Mouse (Mus musculus): Measurements from ENCODE around the gene Atrnl1. TPM values are rescaled to one million over a fixed set of nuclear protein-coding genes. Genes with fewer than 3 reads are reported as not detected.

Gene Atrnl1
- polyA plus RNA-seq, 1 experiment from 2014 or later = 0.60 TPM

DNA sequence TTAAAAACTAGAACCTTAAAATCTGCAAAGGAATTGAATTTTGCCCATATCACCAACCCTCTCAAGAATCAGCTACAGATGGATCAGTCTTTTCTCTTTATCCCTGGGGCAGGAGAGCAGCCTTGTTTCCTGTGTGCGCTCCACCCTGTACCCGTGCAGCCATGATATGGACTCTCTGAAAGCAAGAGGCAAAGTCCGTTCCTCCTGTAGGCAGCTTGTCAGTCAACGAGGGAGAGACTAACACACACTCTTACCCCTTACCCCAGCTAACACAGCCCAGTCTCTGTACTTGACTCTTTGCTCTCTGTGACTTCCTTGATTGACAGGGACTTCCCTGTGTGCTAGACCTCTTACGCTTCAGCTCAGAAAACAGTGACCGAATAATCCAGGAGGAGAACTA lies 333.8 kb downstream of the Atrnl1 start:
- no peak overlapping the region for H3K27ac ChIP-seq (ENCODE audit: low read length)
- ATAC-seq (ENCODE audit: low read depth) = peak; percentile 82
- H3K9ac ChIP-seq (ENCODE audit: low read depth, low read length) = no peak overlapping the region
- H3K9me3 ChIP-seq (replicated peaks; ENCODE audit: control insufficient read depth, low read length) = no peaks in the 10 kb centered on the region
- H3K27me3 ChIP-seq (ENCODE audit: control insufficient read depth, insufficient read depth, low read depth, low read length) = no peaks in the 10 kb centered on the region
- H3K4me2 ChIP-seq (ENCODE audit: low read depth, low read length) = no peak overlapping the region
- WGBS (ENCODE audit: insufficient replicate concordance) = 40% methylated on average over 6 of the region's 6 CpGs
- H3K4me3 ChIP-seq (ENCODE audit: low read depth, low read length) = no peak overlapping the region
- no peaks in the 10 kb centered on the region for H3K36me3 ChIP-seq (ENCODE audit: control insufficient read depth, insufficient read depth)
- H3K4me1 ChIP-seq (ENCODE audit: control insufficient read depth, low read depth, low read length) = peaks cover 4% of the 10 kb centered on the region; the same call in 1 of the 2 replicates

- Histone ChIP-seq H3K4me1 (ENCODE audit: control insufficient read depth, low read depth, low read length) (peaks cover 4% of the 10 kb centered on the region; the same call in 1 of the 2 replicates), H3K9ac (ENCODE audit: low read depth, low read length) (no peak overlapping the region), H3K9me3 (replicated peaks; ENCODE audit: control insufficient read depth, low read length) (no peaks in the 10 kb centered on the region), H3K36me3 (ENCODE audit: control insufficient read depth, insufficient read depth) (no peaks in the 10 kb centered on the region), H3K4me2 (ENCODE audit: low read depth, low read length) (no peak overlapping the region), H3K27ac (ENCODE audit: low read length) (no peak overlapping the region), H3K27me3 (ENCODE audit: control insufficient read depth, insufficient read depth, low read depth, low read length) (no peaks in the 10 kb centered on the region), H3K4me3 (ENCODE audit: low read depth, low read length) (no peak overlapping the region)
- 36% methylated on average over 4 of the region's 4 CpGs for WGBS (ENCODE audit: insufficient replicate concordance)
- ATAC-seq (ENCODE audit: low read depth) = peak; percentile 50
These were observed 334.9 kb downstream of the Atrnl1 start for GRCm38 (mm10) chr19:57945626-57946250.

DNA sequence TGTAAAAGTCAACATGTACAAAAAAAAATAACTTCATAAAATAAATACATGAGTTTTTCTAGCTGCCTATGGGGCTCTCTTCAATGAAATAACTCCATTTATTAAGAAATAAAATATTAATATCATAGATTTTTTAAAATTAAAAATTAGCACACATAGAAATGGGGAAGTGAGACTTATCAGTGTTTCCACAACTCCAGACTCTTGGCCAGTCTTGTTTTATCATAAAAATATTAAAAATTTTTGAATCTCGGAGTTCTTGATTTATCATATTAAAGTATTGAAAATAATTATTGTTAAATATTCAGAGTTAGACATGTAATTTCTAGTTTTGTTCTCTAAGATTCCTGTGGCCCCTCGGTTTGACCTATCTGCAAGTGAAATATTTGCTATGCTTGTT lies 337.7 kb downstream of the Atrnl1 start:
- H3K27ac ChIP-seq (ENCODE audit: low read length) = no peak overlapping the region
- H3K36me3 ChIP-seq (ENCODE audit: control insufficient read depth, insufficient read depth) = no peaks in the 10 kb centered on the region
- H3K9ac ChIP-seq (ENCODE audit: low read depth, low read length) = no peak overlapping the region
- H3K4me3 ChIP-seq (ENCODE audit: low read depth, low read length) = no peak overlapping the region
- H3K4me2 ChIP-seq (ENCODE audit: low read depth, low read length) = no peak overlapping the region
- no peaks in the 10 kb centered on the region for H3K27me3 ChIP-seq (ENCODE audit: control insufficient read depth, insufficient read depth, low read depth, low read length)
- peaks cover 4% of the 10 kb centered on the region; the same call in 1 of the 2 replicates for H3K4me1 ChIP-seq (ENCODE audit: control insufficient read depth, low read depth, low read length)
- H3K9me3 ChIP-seq (replicated peaks; ENCODE audit: control insufficient read depth, low read length) = no peaks in the 10 kb centered on the region
- WGBS (ENCODE audit: insufficient replicate concordance) = 66% methylated on average over 2 of the region's 2 CpGs
- no peak for ATAC-seq (ENCODE audit: low read depth)

GRCm38 (mm10) chr19:57949260-57949917 lies 338.6 kb downstream of the Atrnl1 start:
- Histone ChIP-seq H3K4me2 (ENCODE audit: low read depth, low read length) (no peak overlapping the region), H3K36me3 (ENCODE audit: control insufficient read depth, insufficient read depth) (no peaks in the 10 kb centered on the region), H3K27me3 (ENCODE audit: control insufficient read depth, insufficient read depth, low read depth, low read length) (no peaks in the 10 kb centered on the region), H3K9me3 (replicated peaks; ENCODE audit: control insufficient read depth, low read length) (no peaks in the 10 kb centered on the region), H3K9ac (ENCODE audit: low read depth, low read length) (no peak overlapping the region), H3K27ac (ENCODE audit: low read length) (no peak overlapping the region), H3K4me3 (ENCODE audit: low read depth, low read length) (no peak overlapping the region), H3K4me1 (ENCODE audit: control insufficient read depth, low read depth, low read length) (peaks cover 4% of the 10 kb centered on the region; the same call in 1 of the 2 replicates)
- ATAC-seq (ENCODE audit: low read depth) = no peak
- WGBS (ENCODE audit: insufficient replicate concordance) = 73% methylated on average over 13 of the region's 13 CpGs

- WGBS (ENCODE audit: insufficient replicate concordance) = 78% methylated on average over 3 of the region's 3 CpGs
- ATAC-seq (ENCODE audit: low read depth) = no peak
- H3K4me2 ChIP-seq (ENCODE audit: low read depth, low read length) = no peak overlapping the region
These were observed 343.3 kb downstream of the Atrnl1 start for GRCm38 (mm10) chr19:57954131-57954530.

GRCm38 (mm10) chr19:57956459-57956858 lies 345.6 kb downstream of the Atrnl1 start:
- Histone ChIP-seq H3K4me2 (ENCODE audit: low read depth, low read length) (no peak overlapping the region), H3K4me3 (ENCODE audit: low read depth, low read length) (no peak overlapping the region), H3K27ac (ENCODE audit: low read length) (no peak overlapping the region), H3K27me3 (ENCODE audit: control insufficient read depth, insufficient read depth, low read depth, low read length) (no peaks in the 10 kb centered on the region), H3K4me1 (ENCODE audit: control insufficient read depth, low read depth, low read length) (no peaks in the 10 kb centered on the region; the same call in 1 of the 2 replicates), H3K9ac (ENCODE audit: low read depth, low read length) (no peak overlapping the region), H3K36me3 (ENCODE audit: control insufficient read depth, insufficient read depth) (no peaks in the 10 kb centered on the region), H3K9me3 (replicated peaks; ENCODE audit: control insufficient read depth, low read length) (no peaks in the 10 kb centered on the region)
- no peak for ATAC-seq (ENCODE audit: low read depth)
- WGBS (ENCODE audit: insufficient replicate concordance) = 57% methylated on average over 3 of the region's 3 CpGs

More at GRCm38 (mm10) chr19:57954131-57954530, 343.3 kb downstream of the Atrnl1 start:
- Histone ChIP-seq H3K27me3 (ENCODE audit: control insufficient read depth, insufficient read depth, low read depth, low read length) (no peaks in the 10 kb centered on the region), H3K27ac (ENCODE audit: low read length) (no peak overlapping the region), H3K36me3 (ENCODE audit: control insufficient read depth, insufficient read depth) (no peaks in the 10 kb centered on the region), H3K9ac (ENCODE audit: low read depth, low read length) (no peak overlapping the region), H3K4me3 (ENCODE audit: low read depth, low read length) (no peak overlapping the region), H3K4me1 (ENCODE audit: control insufficient read depth, low read depth, low read length) (no peaks in the 10 kb centered on the region; the same call in 1 of the 2 replicates), H3K9me3 (replicated peaks; ENCODE audit: control insufficient read depth, low read length) (no peaks in the 10 kb centered on the region)

GRCm38 (mm10) chr19:57957363-57957762 lies 346.5 kb downstream of the Atrnl1 start:
- Histone ChIP-seq H3K27ac (ENCODE audit: low read length) (no peak overlapping the region), H3K9me3 (replicated peaks; ENCODE audit: control insufficient read depth, low read length) (no peaks in the 10 kb centered on the region), H3K4me1 (ENCODE audit: control insufficient read depth, low read depth, low read length) (no peaks in the 10 kb centered on the region; the same call in 1 of the 2 replicates), H3K36me3 (ENCODE audit: control insufficient read depth, insufficient read depth) (no peaks in the 10 kb centered on the region), H3K27me3 (ENCODE audit: control insufficient read depth, insufficient read depth, low read depth, low read length) (no peaks in the 10 kb centered on the region), H3K9ac (ENCODE audit: low read depth, low read length) (no peak overlapping the region), H3K4me3 (ENCODE audit: low read depth, low read length) (no peak overlapping the region), H3K4me2 (ENCODE audit: low read depth, low read length) (no peak overlapping the region)
- WGBS (ENCODE audit: insufficient replicate concordance) = 48% methylated on average over 3 of the region's 3 CpGs
- peak; percentile 37 for ATAC-seq (ENCODE audit: low read depth)

- no peak overlapping the region for H3K27ac ChIP-seq (ENCODE audit: low read length)
- H3K4me3 ChIP-seq (ENCODE audit: low read depth, low read length) = no peak overlapping the region
- no peaks in the 10 kb centered on the region; the same call in 1 of the 2 replicates for H3K4me1 ChIP-seq (ENCODE audit: control insufficient read depth, low read depth, low read length)
- no peak overlapping the region for H3K4me2 ChIP-seq (ENCODE audit: low read depth, low read length)
- H3K27me3 ChIP-seq (ENCODE audit: control insufficient read depth, insufficient read depth, low read depth, low read length) = no peaks in the 10 kb centered on the region
- no peaks in the 10 kb centered on the region for H3K36me3 ChIP-seq (ENCODE audit: control insufficient read depth, insufficient read depth)
- H3K9me3 ChIP-seq (replicated peaks; ENCODE audit: control insufficient read depth, low read length) = no peaks in the 10 kb centered on the region
- no peak overlapping the region for H3K9ac ChIP-seq (ENCODE audit: low read depth, low read length)
- no peak for ATAC-seq (ENCODE audit: low read depth)
These were observed 347.3 kb downstream of the Atrnl1 start for GRCm38 (mm10) chr19:57958154-57958553.

GRCm38 (mm10) chr19:57958726-57959125 lies 347.9 kb downstream of the Atrnl1 start:
- Histone ChIP-seq H3K9me3 (replicated peaks; ENCODE audit: control insufficient read depth, low read length) (no peaks in the 10 kb centered on the region), H3K9ac (ENCODE audit: low read depth, low read length) (no peak overlapping the region), H3K27ac (ENCODE audit: low read length) (no peak overlapping the region), H3K4me2 (ENCODE audit: low read depth, low read length) (no peak overlapping the region), H3K4me3 (ENCODE audit: low read depth, low read length) (no peak overlapping the region), H3K4me1 (ENCODE audit: control insufficient read depth, low read depth, low read length) (no peaks in the 10 kb centered on the region; the same call in 1 of the 2 replicates), H3K36me3 (ENCODE audit: control insufficient read depth, insufficient read depth) (no peaks in the 10 kb centered on the region), H3K27me3 (ENCODE audit: control insufficient read depth, insufficient read depth, low read depth, low read length) (no peaks in the 10 kb centered on the region)
- 37% methylated on average over 5 of the region's 5 CpGs for WGBS (ENCODE audit: insufficient replicate concordance)
- ATAC-seq (ENCODE audit: low read depth) = peak; percentile 60; the same call in 1 of the 2 replicates

All from liver, embryonic 16.5 days (tissue).